Comparison of ENCODE assay signal across 8 mouse cellular contexts in genomic region chr5:115155831-115156230, GRCm38 (mm10). TPM values are rescaled to one million over a fixed set of nuclear protein-coding genes. Genes with fewer than 3 reads are reported as not detected.
A peak's percentile ranks its signal among the peaks of the same experiment; 100 is the strongest.
DNase-seq lines count a peak whose midpoint lies in the region; ATAC-seq and TF ChIP-seq lines count a peak whose summit lies in the region.

No protein-coding gene starts in this region.

- H3K4me1 ChIP-seq in CH12.LX (ENCODE audit: control insufficient read depth in 1 of 2, insufficient read depth in 2 of 2) = peaks cover 16 to 61% of the 10 kb centered on the region in 2 experiments
- peaks cover 34 to 62% of the 10 kb centered on the region in 2 experiments for H3K4me1 ChIP-seq in heart, embryonic 14.5 days (ENCODE audit: control insufficient read depth in 2 of 2, insufficient read depth in 2 of 2, low read length in 2 of 2)
- H3K4me1 ChIP-seq in midbrain, embryonic 14.5 days (ENCODE audit: control insufficient read depth, insufficient read depth, low read length) = peaks cover 31% of the 10 kb centered on the region

- H3K4me2 ChIP-seq in CH12.LX (ENCODE audit: insufficient read depth, low read depth, poor library complexity, severe bottlenecking) = peak overlapping the region; percentile 94
- H3K4me2 ChIP-seq in heart, embryonic 14.5 days (ENCODE audit: low read length) = peak overlapping the region; percentile 83
- peak overlapping the region; percentile 96 for H3K4me2 ChIP-seq in midbrain, embryonic 14.5 days (ENCODE audit: low read length)

- H3K36me3 ChIP-seq in CH12.LX (replicated peaks in 1 of 2; ENCODE audit: control insufficient read depth in 1 of 2, insufficient read depth in 1 of 2, low read length in 1 of 2) = peaks cover 15 to 41% of the 10 kb centered on the region in 2 experiments
- peaks cover 3% of the 10 kb centered on the region for H3K36me3 ChIP-seq in heart, embryonic 14.5 days (ENCODE audit: control insufficient read depth, insufficient read depth, low read length)
- peaks cover 2% of the 10 kb centered on the region; the same call in 1 of the 2 replicates for H3K36me3 ChIP-seq in midbrain, embryonic 14.5 days (ENCODE audit: control insufficient read depth, insufficient read depth, low read length)

- H3K4me3 ChIP-seq in CH12.LX (replicated peaks in 1 of 3; ENCODE audit: low read depth in 2 of 3, low read length in 2 of 3, poor library complexity in 1 of 3) = peak overlapping the region; percentile 24 to 98 (median 88)
- H3K4me3 ChIP-seq in heart, embryonic 14.5 days (ENCODE audit: control insufficient read depth in 1 of 2, insufficient read depth in 1 of 2, low read depth in 1 of 2, low read length in 2 of 2) = peak overlapping the region; percentile 29 to 99
- no peak overlapping the region for H3K4me3 ChIP-seq in midbrain, embryonic 14.5 days (replicated peaks; ENCODE audit: low read depth, low read length)

- TF ChIP-seq RAD21 in CH12.LX (IDR thresholded peaks at IDR 0.05; ENCODE audit: low read depth, low read length) = no peak

- peak overlapping the region; percentile 95 for H3K9ac ChIP-seq in CH12.LX (ENCODE audit: insufficient read depth, low read depth)
- peak overlapping the region; percentile 98 for H3K9ac ChIP-seq in heart, embryonic 14.5 days (ENCODE audit: low read length)
- peak overlapping the region; percentile 10 for H3K9ac ChIP-seq in midbrain, embryonic 14.5 days (replicated peaks; ENCODE audit: low read length)

- DNase-seq in 3T3-L1 (ENCODE audit: low read depth, low spot score) = peak; percentile 61
- DNase-seq in CH12.LX (ENCODE audit: extremely low read depth) = peak; percentile 51
- peak; percentile 55 to 69 for DNase-seq in kidney, postnatal 4 days
- no peak for DNase-seq in midbrain, embryonic 14.5 days
- DNase-seq in cerebellum, adult 11 months = no peak
- DNase-seq in urinary bladder, postnatal 4 days (ENCODE audit: low spot score in 2 of 2) = no peak
- no peak for DNase-seq in cerebellum, postnatal 36 days

- no peak for TF ChIP-seq EP300 in CH12.LX (IDR thresholded peaks at IDR 0.05; ENCODE audit: low read length)

- 16% methylated on average over 5 of the region's 5 CpGs for WGBS in heart, embryonic 14.5 days
- 61% methylated on average over 5 of the region's 5 CpGs for WGBS in midbrain, embryonic 14.5 days

- ATAC-seq in heart, embryonic 14.5 days (ENCODE audit: insufficient number of reproducible peaks, insufficient read depth, low FRiP score, low read depth) = no peak
- no peak for ATAC-seq in midbrain, embryonic 14.5 days (ENCODE audit: low FRiP score, low TSS enrichment)

- 0 out of 2 replicates have a peak overlapping the region, but pooled peaks have one; percentile 39 for H3K27ac ChIP-seq in CH12.LX (ENCODE audit: insufficient read depth, low read depth)
- H3K27ac ChIP-seq in heart, embryonic 14.5 days (replicated peaks in 1 of 2; ENCODE audit: control insufficient read depth in 1 of 2, insufficient read depth in 1 of 2, low read depth in 2 of 2, low read length in 2 of 2) = no peak overlapping the region; a peak in 1 of 4 replicates
- H3K27ac ChIP-seq in midbrain, embryonic 14.5 days (replicated peaks; ENCODE audit: low read depth, low read length) = no peak overlapping the region

- in situ Hi-C loops in CH12.LX (cut with MboI; ENCODE audit: low pct_ligation_motif_present, low pct_unique_long_range_greater_than_20kb, low sequenced_read_pairs) = no loop called here

- peaks cover 60% of the 10 kb centered on the region for H3K79me2 ChIP-seq in CH12.LX (replicated peaks; ENCODE audit: control insufficient read depth, extremely low read depth, insufficient read depth, poor library complexity, severe bottlenecking)

- TF ChIP-seq CTCF in CH12.LX (conservative IDR thresholded peaks at IDR 0.05 in 1 of 2, IDR thresholded peaks at IDR 0.05 in 1 of 2; ENCODE audit: low read depth in 2 of 2, low read length in 2 of 2) = no peak

- no peaks in the 10 kb centered on the region for H3K9me3 ChIP-seq in CH12.LX (replicated peaks; ENCODE audit: low read length)
- no peaks in the 10 kb centered on the region for H3K9me3 ChIP-seq in heart, embryonic 14.5 days (ENCODE audit: control insufficient read depth, low read length)
- no peaks in the 10 kb centered on the region for H3K9me3 ChIP-seq in midbrain, embryonic 14.5 days (ENCODE audit: control insufficient read depth, low read length)

- dilution Hi-C loops in CH12.LX (cut with MboI; ENCODE audit: extremely low pct_ligation_motif_present, extremely low pct_unique_long_range_greater_than_20kb, low sequenced_read_pairs) = no loop called here

- H3K27me3 ChIP-seq in CH12.LX (replicated peaks) = no peaks in the 10 kb centered on the region
- no peaks in the 10 kb centered on the region for H3K27me3 ChIP-seq in heart, embryonic 14.5 days (ENCODE audit: control insufficient read depth, insufficient read depth, low read length)
- no peaks in the 10 kb centered on the region for H3K27me3 ChIP-seq in midbrain, embryonic 14.5 days (ENCODE audit: control insufficient read depth, insufficient read depth, low read length)

- no peak for TF ChIP-seq POLR2A in CH12.LX (IDR thresholded peaks at IDR 0.05; ENCODE audit: low read depth, low read length)

TF ChIP-seq in CH12.LX, 34 proteins besides CTCF, POLR2A, EP300 and RAD21:
- TF ChIP-seq MYC (IDR thresholded peaks at IDR 0.05; ENCODE audit: low read depth, low read length) (no peak), SIN3A (IDR thresholded peaks at IDR 0.05; ENCODE audit: low read length) (peak; percentile 37; the same call in 1 of the 2 replicates), MAFK (IDR thresholded peaks at IDR 0.05; ENCODE audit: insufficient replicate concordance, low read length) (peak; percentile 81)

RNA-seq across cellular contexts. Expression of gene Mlec, which starts 2.1 kb away (rescaled TPM):
- total RNA-seq in CH12.LX (2012; rRNA removed) = 128 and 144 TPM in 2 replicates
- 91.6 and 101 TPM in 2 replicates for total RNA-seq in CH12.LX (2014; rRNA removed)
- polyA plus RNA-seq in CH12.LX (2012; ENCODE audit: insufficient read length, low read depth) = 143 and 164 TPM in 2 replicates
- polyA plus RNA-seq in heart, embryonic 14.5 days (2014; fragmentation: Nextera tagmentation; extraction: Ambion mirVana) = 53.6 and 57.8 TPM in 2 replicates
- 14.6 and 18.6 TPM in 2 replicates for polyA plus RNA-seq in midbrain, embryonic 14.5 days (2014; fragmentation: Nextera tagmentation; extraction: Ambion mirVana)

RNA-seq across cellular contexts. Expression of gene Unc119b, which starts 21.1 kb away (rescaled TPM):
- total RNA-seq in CH12.LX (2012; rRNA removed) (21.7 and 22.6 TPM in 2 replicates), CH12.LX (2014; rRNA removed) (11.9 and 13.3 TPM in 2 replicates)
- 17.7 and 18.4 TPM in 2 replicates for polyA plus RNA-seq in CH12.LX (2012; ENCODE audit: insufficient read length, low read depth)
- polyA plus RNA-seq in heart, embryonic 14.5 days (2014; fragmentation: Nextera tagmentation; extraction: Ambion mirVana) = 17.5 and 20.5 TPM in 2 replicates
- 29.1 and 37.2 TPM in 2 replicates for polyA plus RNA-seq in midbrain, embryonic 14.5 days (2014; fragmentation: Nextera tagmentation; extraction: Ambion mirVana)

RNA-seq across cellular contexts. Expression of gene Acads, which starts 36.7 kb away (rescaled TPM):
- 49.2 and 57.8 TPM in 2 replicates for total RNA-seq in CH12.LX (2012; rRNA removed)
- 43.1 and 46.6 TPM in 2 replicates for total RNA-seq in CH12.LX (2014; rRNA removed)
- polyA plus RNA-seq in CH12.LX (2012; ENCODE audit: insufficient read length, low read depth) = 37.7 and 43.0 TPM in 2 replicates
- polyA plus RNA-seq in heart, embryonic 14.5 days (2014; fragmentation: Nextera tagmentation; extraction: Ambion mirVana) = 58.9 and 89.5 TPM in 2 replicates
- 13.8 and 14.6 TPM in 2 replicates for polyA plus RNA-seq in midbrain, embryonic 14.5 days (2014; fragmentation: Nextera tagmentation; extraction: Ambion mirVana)

RNA-seq across cellular contexts. Expression of gene Cabp1, which starts 38.4 kb away (rescaled TPM):
- 0.71 and 1.7 TPM in 2 replicates for total RNA-seq in CH12.LX (2012; rRNA removed)
- total RNA-seq in CH12.LX (2014; rRNA removed) = 0.38 and 0.59 TPM in 2 replicates
- polyA plus RNA-seq in CH12.LX (2012; ENCODE audit: insufficient read length, low read depth) = 1.7 and 1.8 TPM in 2 replicates
- polyA plus RNA-seq in heart, embryonic 14.5 days (2014; fragmentation: Nextera tagmentation; extraction: Ambion mirVana) = 0.77 and 0.98 TPM in 2 replicates
- 6.6 and 6.9 TPM in 2 replicates for polyA plus RNA-seq in midbrain, embryonic 14.5 days (2014; fragmentation: Nextera tagmentation; extraction: Ambion mirVana)

RNA-seq across cellular contexts. Expression of gene Gm10401, which starts 57.7 kb away (rescaled TPM):
- total RNA-seq in CH12.LX (2012; rRNA removed) = 1.7 and 3.2 TPM in 2 replicates
- total RNA-seq in CH12.LX (2014; rRNA removed) = not detected in 2 replicates
- 6.9 and 10.9 TPM in 2 replicates for polyA plus RNA-seq in CH12.LX (2012; ENCODE audit: insufficient read length, low read depth)
- polyA plus RNA-seq in heart, embryonic 14.5 days (2014; fragmentation: Nextera tagmentation; extraction: Ambion mirVana) = 20.6 and 31.5 TPM in 2 replicates
- 59.4 and 72.9 TPM in 2 replicates for polyA plus RNA-seq in midbrain, embryonic 14.5 days (2014; fragmentation: Nextera tagmentation; extraction: Ambion mirVana)

Comparison
In these comparisons a context has a peak if more than half of its experiments do, and no peak if none do; other contexts are left out.
1. DNase-seq: peak in 3T3-L1 (single experiment), CH12.LX (single experiment) and kidney, postnatal 4 days (2 of 2); none in midbrain, embryonic 14.5 days (single experiment), cerebellum, adult 11 months (single experiment), urinary bladder, postnatal 4 days (0 of 2) and cerebellum, postnatal 36 days (0 of 2).
2. H3K9ac ChIP-seq: peak in every context shown above with its lines; median percentile 98 in heart, embryonic 14.5 days; 95 in CH12.LX; 10 in midbrain, embryonic 14.5 days.
3. Peak in every context shown above with its lines, with median percentiles within 50 percentile points of each other: H3K4me2 ChIP-seq.